Mouse (Mus musculus): ENCODE data around the gene Anapc1.

GRCm38 (mm10) chr2:128719380-128719779 is 32.2 kb upstream of the Anapc1 start:
- TF ChIP-seq POLR2A (IDR thresholded peaks at IDR 0.05; ENCODE audit: insufficient read depth, low read depth, low read length) (no peak), CTCF (IDR thresholded peaks at IDR 0.05; ENCODE audit: insufficient read depth, low read depth, low read length) (no peak)
